Mouse (Mus musculus) testis, adult 2 months (tissue): Measurements from ENCODE around the gene Tmem82. TPM values are rescaled to one million over a fixed set of nuclear protein-coding genes. Genes with fewer than 3 reads are reported as not detected.

Source experiments
- H3K27ac ChIP-seq: fragments of 200-500 bp; 2 replicates; pipeline ENCODE4 v1.5.1; 2012; ENCODE audit warnings: low read depth, low read length; ENCODE audit not compliant: control insufficient read depth, insufficient read depth
- H3K27me3 ChIP-seq: fragments of 200-500 bp; 2 replicates; pipeline ENCODE4 v1.6.1; 2012; ENCODE audit warnings: mild to moderate bottlenecking, low read length, moderate library complexity; ENCODE audit not compliant: control insufficient read depth, insufficient read depth
- H3K36me3 ChIP-seq: fragments of 200-500 bp; 2 replicates; pipeline ENCODE4 v1.6.1; 2012; ENCODE audit warnings: mild to moderate bottlenecking, low read length; ENCODE audit not compliant: control insufficient read depth, insufficient read depth
- H3K4me1 ChIP-seq: fragments of 200-500 bp; 2 replicates; pipeline ENCODE4 v1.6.1; 2012; ENCODE audit warnings: low read length; ENCODE audit not compliant: control insufficient read depth, insufficient read depth
- H3K4me3 ChIP-seq: fragments of 200-500 bp; 2 replicates; pipeline ENCODE4 v1.5.1; 2012; ENCODE audit warnings: low read depth, mild to moderate bottlenecking, low read length, moderate library complexity, mixed read lengths; ENCODE audit not compliant: control insufficient read depth
- CTCF ChIP-seq: fragments of 200-500 bp; IDR thresholded peaks from 2 replicates; pipeline ENCODE4 v1.5.1; 2012; ENCODE audit warnings: low read depth, mild to moderate bottlenecking, inconsistent platforms, low read length, moderate library complexity; ENCODE audit not compliant: control insufficient read depth, insufficient read depth, insufficient replicate concordance
- POLR2A ChIP-seq: fragments of 200-500 bp; IDR thresholded peaks from 2 replicates; pipeline ENCODE4 v1.6.1; 2012; ENCODE audit warnings: low read depth, mild to moderate bottlenecking, inconsistent platforms, low read length, moderate library complexity; ENCODE audit not compliant: control insufficient read depth
- polyA plus RNA-seq: library from polyadenylated mRNA; depleted of rRNA; stranded (reverse); fragments of >200 nt; gene quantifications from 2 replicates; pipeline ENCODE4 v1.2.3, GENCODE M21; 2012

Tmem82 gene
- polyA plus RNA-seq, 1 experiment = 3.5 TPM

DNA sequence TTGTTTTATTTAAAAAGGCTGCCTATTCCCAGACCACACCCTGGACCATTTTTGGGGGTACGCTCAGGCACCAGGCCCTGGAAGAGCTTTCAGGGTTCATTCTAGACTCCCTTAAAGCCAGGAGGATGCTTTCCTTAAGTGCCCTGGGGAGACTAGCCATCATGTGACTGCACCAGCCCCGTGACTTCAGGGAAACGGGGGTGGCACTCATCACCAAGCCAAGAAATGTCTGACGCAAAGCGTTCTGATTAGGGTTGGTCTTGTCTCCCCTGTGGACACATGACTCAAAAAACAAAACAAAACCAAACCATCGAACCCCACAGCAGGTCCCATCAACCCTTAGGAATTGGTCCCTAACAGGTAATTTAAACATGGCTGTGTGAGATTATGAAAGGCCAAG is 32.9 kb upstream of the Tmem82 start:
- Histone ChIP-seq H3K27me3 (no peaks in the 10 kb centered on the region), H3K27ac (no peak overlapping the region), H3K4me3 (peak overlapping the region; percentile 79), H3K36me3 (no peaks in the 10 kb centered on the region), H3K4me1 (peaks cover 20% of the 10 kb centered on the region)
- TF ChIP-seq POLR2A (no peak), CTCF (no peak)

- Histone ChIP-seq H3K27me3 (no peaks in the 10 kb centered on the region), H3K27ac (no peak overlapping the region), H3K4me1 (peaks cover 17% of the 10 kb centered on the region), H3K36me3 (no peaks in the 10 kb centered on the region), H3K4me3 (no peak overlapping the region)
- TF ChIP-seq CTCF (no peak), POLR2A (no peak)
Measured at GRCm38 (mm10) chr4:141649244-141649643, 30.8 kb upstream of the Tmem82 start.

GRCm38 (mm10) chr4:141648262-141648661 is 29.8 kb upstream of the Tmem82 start:
- H3K4me1 ChIP-seq = peaks cover 11% of the 10 kb centered on the region
- no peak overlapping the region; the same call in 1 of the 2 replicates for H3K27ac ChIP-seq
- no peaks in the 10 kb centered on the region for H3K36me3 ChIP-seq
- no peaks in the 10 kb centered on the region for H3K27me3 ChIP-seq
- H3K4me3 ChIP-seq = no peak overlapping the region
- TF ChIP-seq POLR2A (no peak), CTCF (no peak)

DNA sequence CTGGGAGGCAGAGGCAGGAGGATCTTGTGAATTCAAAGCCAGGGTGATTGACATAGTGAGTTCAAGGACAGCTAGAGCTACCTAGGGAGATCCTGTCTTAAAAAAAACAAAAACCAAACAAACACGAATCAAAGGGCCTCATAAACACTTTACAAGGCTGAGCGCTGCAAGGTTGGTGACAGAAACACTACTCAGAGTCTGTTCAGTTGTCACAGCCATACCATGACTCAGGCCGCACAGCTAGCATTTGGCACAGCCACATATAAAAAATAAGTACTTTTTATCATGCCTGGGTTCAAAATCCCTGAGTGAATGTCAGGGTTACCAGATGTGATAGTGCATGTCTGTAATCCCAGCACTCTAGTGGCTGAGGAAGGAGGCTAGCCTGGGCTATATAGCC is 28.8 kb upstream of the Tmem82 start:
- H3K36me3 ChIP-seq = no peaks in the 10 kb centered on the region
- H3K27ac ChIP-seq = no peak overlapping the region
- no peak for TF ChIP-seq CTCF
- no peak for TF ChIP-seq POLR2A
- no peak overlapping the region for H3K4me3 ChIP-seq
- no peaks in the 10 kb centered on the region for H3K27me3 ChIP-seq
- peaks cover 9% of the 10 kb centered on the region for H3K4me1 ChIP-seq

DNA sequence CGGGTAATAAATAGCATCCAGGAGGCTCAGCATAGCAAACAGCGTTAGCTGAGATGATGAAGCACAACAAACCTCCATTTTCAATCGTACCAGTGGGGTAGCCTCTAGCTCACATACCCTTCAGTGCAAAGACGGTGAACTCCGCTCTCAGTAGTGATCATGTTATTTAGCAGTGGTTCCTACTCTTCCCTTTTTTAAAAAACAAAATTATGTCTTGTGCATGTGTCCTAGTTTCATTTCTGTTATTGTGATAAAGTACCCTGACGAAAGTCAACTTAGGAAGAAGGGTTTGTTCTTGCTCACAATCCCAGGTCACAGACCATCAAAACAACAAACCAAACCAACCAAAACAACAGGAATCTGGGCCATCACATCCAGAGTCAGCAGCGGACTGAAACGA is 27.6 kb upstream of the Tmem82 start:
- Histone ChIP-seq H3K36me3 (no peaks in the 10 kb centered on the region), H3K4me3 (no peak overlapping the region)

GRCm38 (mm10) chr4:141643118-141643855 is 24.9 kb upstream of the Tmem82 start:
- Histone ChIP-seq H3K27me3 (no peaks in the 10 kb centered on the region), H3K4me3 (no peak overlapping the region), H3K36me3 (no peaks in the 10 kb centered on the region; the same call in 1 of the 2 replicates), H3K4me1 (no peaks in the 10 kb centered on the region; the same call in 1 of the 2 replicates), H3K27ac (no peak overlapping the region)
- TF ChIP-seq CTCF = no peak
- TF ChIP-seq POLR2A = no peak

More for the DNA sequence above, 27.6 kb upstream of the Tmem82 start:
- peak overlapping the region; percentile 1; the same call in 1 of the 2 replicates for H3K27ac ChIP-seq
- TF ChIP-seq CTCF (no peak), POLR2A (no peak)
- peaks cover 4% of the 10 kb centered on the region; the same call in 1 of the 2 replicates for H3K4me1 ChIP-seq
- no peaks in the 10 kb centered on the region for H3K27me3 ChIP-seq

DNA sequence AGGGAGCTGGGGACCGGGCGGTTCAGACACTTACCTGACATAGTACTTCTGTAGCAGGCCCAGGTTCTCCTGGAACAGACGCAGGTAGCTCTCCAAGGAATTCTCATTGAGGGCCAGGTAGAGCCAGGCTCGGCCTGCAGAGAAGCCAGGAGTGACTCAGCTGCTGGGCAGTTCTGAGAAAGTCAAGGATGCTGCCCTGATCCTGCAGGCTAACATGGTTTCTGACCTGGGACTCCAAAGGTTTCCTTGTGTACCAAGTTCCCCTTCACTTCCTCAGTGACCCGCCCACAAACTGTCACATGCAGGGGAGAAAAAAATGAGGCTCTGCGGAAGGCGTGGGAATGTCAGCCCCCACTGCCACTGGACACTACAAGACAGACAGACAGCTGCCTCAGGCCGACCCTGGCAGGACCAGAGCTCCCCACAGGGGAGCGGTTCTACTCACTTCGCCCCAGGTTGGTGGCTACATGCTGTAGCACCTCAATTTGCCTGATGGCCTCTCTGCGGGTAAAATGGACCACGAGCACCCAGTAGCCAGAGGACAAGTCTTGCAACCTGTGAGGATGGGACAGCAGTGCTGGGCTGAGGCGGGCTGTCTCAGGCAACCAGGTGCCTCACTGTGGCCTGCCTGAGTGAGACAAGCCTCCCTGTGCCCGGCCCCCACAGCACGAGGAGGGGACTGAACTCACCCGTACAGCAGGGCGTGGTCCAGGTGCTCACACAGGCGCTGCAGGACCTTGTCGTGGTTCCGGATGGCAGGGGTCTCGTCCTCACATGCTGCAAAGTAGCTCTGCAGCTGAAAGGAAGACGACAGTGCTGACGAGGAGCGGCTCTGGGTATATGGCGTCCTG is 23.8 kb upstream of the Tmem82 start:
- no peaks in the 10 kb centered on the region; the same call in 1 of the 2 replicates for H3K4me1 ChIP-seq
- H3K36me3 ChIP-seq = no peaks in the 10 kb centered on the region; the same call in 1 of the 2 replicates
- H3K4me3 ChIP-seq = no peak overlapping the region
- no peak for TF ChIP-seq POLR2A
- H3K27ac ChIP-seq = no peak overlapping the region
- H3K27me3 ChIP-seq = no peaks in the 10 kb centered on the region

GRCm38 (mm10) chr4:141641353-141641771 is 22.9 kb upstream of the Tmem82 start:
- Histone ChIP-seq H3K4me1 (no peaks in the 10 kb centered on the region; the same call in 1 of the 2 replicates), H3K4me3 (no peak overlapping the region), H3K27me3 (no peaks in the 10 kb centered on the region), H3K27ac (no peak overlapping the region), H3K36me3 (no peaks in the 10 kb centered on the region; the same call in 1 of the 2 replicates)
- TF ChIP-seq CTCF = no peak
- TF ChIP-seq POLR2A = no peak
